ENCODE assay signal across 7 mouse cellular contexts in genomic region chr10:69556278-69556677, GRCm38 (mm10).
DNase-seq lines count a peak whose midpoint lies in the region; ATAC-seq and TF ChIP-seq lines count a peak whose summit lies in the region.

No protein-coding gene starts in this region.

- no peak overlapping the region for H3K4me2 ChIP-seq in lung, postnatal 0 days (replicated peaks; ENCODE audit: low read depth, low read length)

- peak in 1 of 2 experiments; percentile 48 for DNase-seq in layer of hippocampus, adult 2 months (ENCODE audit: low spot score in 2 of 2)
- DNase-seq in layer of hippocampus, adult 18-20 months (ENCODE audit: low spot score in 2 of 2): no peak
- DNase-seq in ZHBTc4 (ENCODE audit: low read depth, low spot score): peak; percentile 82
- peak; percentile 70 to 82 for DNase-seq in cerebellum, adult 2 months
- peak; percentile 36 to 51 for DNase-seq in heart, postnatal 36 days
- DNase-seq in lung, postnatal 0 days (ENCODE audit: low spot score): peak; percentile 27

- H3K9me3 ChIP-seq in lung, postnatal 0 days (ENCODE audit: low read length): no peaks in the 10 kb centered on the region

- H3K4me1 ChIP-seq in cerebellum, adult 2 months (ENCODE audit: control insufficient read depth, insufficient read depth, low read length): no peaks in the 10 kb centered on the region
- no peaks in the 10 kb centered on the region for H3K4me1 ChIP-seq in lung, postnatal 0 days (ENCODE audit: insufficient read depth, low read depth, low read length)

- no peak overlapping the region for H3K9ac ChIP-seq in lung, postnatal 0 days (replicated peaks; ENCODE audit: low read depth)

- H3K4me3 ChIP-seq in layer of hippocampus, adult 2 months: no peak overlapping the region
- peak overlapping the region; percentile 45 for H3K4me3 ChIP-seq in cerebellum, adult 2 months (replicated peaks; ENCODE audit: insufficient read depth, low read depth, low read length)
- no peak overlapping the region for H3K4me3 ChIP-seq in lung, postnatal 0 days (ENCODE audit: low read depth, low read length)

- intact Hi-C loops in heart, postnatal 36 days (cut with DNase I): no loop called here

- H3K27ac ChIP-seq in layer of hippocampus, adult 2 months: no peak overlapping the region
- H3K27ac ChIP-seq in cerebellum, adult 2 months (ENCODE audit: insufficient read depth, low read length): no peak overlapping the region
- H3K27ac ChIP-seq in lung, postnatal 0 days (ENCODE audit: low read length): no peak overlapping the region

- TF ChIP-seq EP300 in lung, postnatal 0 days (IDR thresholded peaks at IDR 0.05): no peak

- no peaks in the 10 kb centered on the region for H3K27me3 ChIP-seq in cerebellum, adult 2 months (ENCODE audit: control insufficient read depth, insufficient read depth, low read length)
- H3K27me3 ChIP-seq in lung, postnatal 0 days (replicated peaks; ENCODE audit: insufficient read depth, low read length): no peaks in the 10 kb centered on the region

- no peaks in the 10 kb centered on the region for H3K36me3 ChIP-seq in lung, postnatal 0 days (ENCODE audit: insufficient read depth, low read length)

- no peak for TF ChIP-seq POLR2A in cerebellum, adult 2 months (IDR thresholded peaks at IDR 0.05; ENCODE audit: borderline replicate concordance, insufficient read depth, low read length)

- WGBS in cerebellum, adult 2 months: 25% methylated on average over 13 of the region's 13 CpGs
- 24% methylated on average over 13 of the region's 13 CpGs for WGBS in lung, postnatal 0 days

- TF ChIP-seq CTCF in layer of hippocampus, adult 2 months (conservative IDR thresholded peaks at IDR 0.05): peak; percentile 86
- peak; percentile 71 for TF ChIP-seq CTCF in cerebellum, adult 2 months (IDR thresholded peaks at IDR 0.05; ENCODE audit: borderline replicate concordance, insufficient read depth, low read depth, low read length)
- TF ChIP-seq CTCF in lung, postnatal 0 days (IDR thresholded peaks at IDR 0.05): peak; percentile 71

- ATAC-seq in lung, postnatal 0 days: 0 out of 2 replicates have a peak, but pooled peaks have one; percentile 37
- no peak for ATAC-seq in activated CD4-positive, CD25-positive, alpha-beta regulatory T cell, adult 4 months

Comparison
In these comparisons a context has a peak if more than half of its experiments do, and no peak if none do; other contexts are left out.
1. DNase-seq: peak in ZHBTc4 (single experiment), cerebellum, adult 2 months (2 of 2), heart, postnatal 36 days (2 of 2) and lung, postnatal 0 days (single experiment); none in layer of hippocampus, adult 18-20 months (0 of 2).
2. Peak in every context shown above with its lines, with median percentiles within 50 percentile points of each other: CTCF ChIP-seq.